Mouse (Mus musculus) kidney, embryonic 14.5 days (tissue): Measurements from ENCODE around the gene Gm21852. TPM values are rescaled to one million over a fixed set of nuclear protein-coding genes. Genes with fewer than 3 reads are reported as not detected.
"Not testable (repeated sequence)": the region's sequence is repeated elsewhere in the genome, so short reads cannot be mapped to it uniquely, and the experiment has no call there.

Source experiments
- ATAC-seq: fragments of 200-750 bp; cut with Nextera tagmentation; 2 replicates; pipeline ENCODE4 v1.8.0; 2017; ENCODE audit warnings: moderate number of reproducible peaks, mild to moderate bottlenecking, moderate TSS enrichment, moderate library complexity; ENCODE audit not compliant: low FRiP score, low TSS enrichment
- H3K27ac ChIP-seq: fragments of 300-500 bp; sonication (generic); 2 replicates; pipeline ENCODE4 v1.5.1; 2014; ENCODE audit warnings: low read depth, mild to moderate bottlenecking, low read length, moderate library complexity, mixed read lengths
- H3K27me3 ChIP-seq: fragments of 300-500 bp; sonication (generic); 2 replicates; pipeline ENCODE4 v1.6.1; 2014; ENCODE audit warnings: mild to moderate bottlenecking, low read length; ENCODE audit not compliant: control insufficient read depth, insufficient read depth
- H3K36me3 ChIP-seq: fragments of 300-500 bp; sonication (generic); 2 replicates; pipeline ENCODE4 v1.6.1; 2014; ENCODE audit warnings: low read length, mixed read lengths; ENCODE audit not compliant: control insufficient read depth, insufficient read depth
- H3K4me1 ChIP-seq: fragments of 300-500 bp; sonication (generic); 2 replicates; pipeline ENCODE4 v1.6.1; 2014; ENCODE audit warnings: low read length, mixed read lengths; ENCODE audit not compliant: control insufficient read depth, insufficient read depth
- H3K4me2 ChIP-seq: fragments of 300-500 bp; sonication (generic); replicated peaks from 2 replicates; pipeline ENCODE4 v1.6.1; 2014; ENCODE audit warnings: low read depth, mild to moderate bottlenecking, low read length
- H3K4me3 ChIP-seq: fragments of 300-500 bp; sonication (generic); 2 replicates; pipeline ENCODE4 v1.5.1; 2014; ENCODE audit warnings: mild to moderate bottlenecking, low read length
- H3K9ac ChIP-seq: fragments of 300-500 bp; sonication (generic); 2 replicates; pipeline ENCODE4 v1.6.1; 2014; ENCODE audit warnings: low read depth, mild to moderate bottlenecking, low read length, moderate library complexity
- H3K9me3 ChIP-seq: fragments of 300-500 bp; sonication (generic); 2 replicates; pipeline ENCODE4 v1.6.1; 2016; ENCODE audit warnings: low read length; ENCODE audit not compliant: control insufficient read depth
- WGBS: fragments of 180-500 bp; shearing (Covaris S2); extraction: QIAGEN DNeasy Blood & Tissue Kit; methylation state at CpG from one replicate; pipeline ENCODE4 v1.1.7; 2014; 5-methylcytosine and 5-hydroxymethylcytosine counted together
- microRNA-seq: library from miRNA; unstranded; fragments of <30 nt; microRNA quantifications from one replicate; pipeline ENCODE4, GENCODE M21; 2016
- polyA plus RNA-seq: library from polyadenylated mRNA; unstranded; fragments of >200 nt; fragmentation: Nextera tagmentation; extraction: Ambion mirVana; gene quantifications from 2 replicates; pipeline ENCODE4 v1.2.1, GENCODE M21; 2014

Gene Gm21852
- not detected in 2 replicates for polyA plus RNA-seq

DNA sequence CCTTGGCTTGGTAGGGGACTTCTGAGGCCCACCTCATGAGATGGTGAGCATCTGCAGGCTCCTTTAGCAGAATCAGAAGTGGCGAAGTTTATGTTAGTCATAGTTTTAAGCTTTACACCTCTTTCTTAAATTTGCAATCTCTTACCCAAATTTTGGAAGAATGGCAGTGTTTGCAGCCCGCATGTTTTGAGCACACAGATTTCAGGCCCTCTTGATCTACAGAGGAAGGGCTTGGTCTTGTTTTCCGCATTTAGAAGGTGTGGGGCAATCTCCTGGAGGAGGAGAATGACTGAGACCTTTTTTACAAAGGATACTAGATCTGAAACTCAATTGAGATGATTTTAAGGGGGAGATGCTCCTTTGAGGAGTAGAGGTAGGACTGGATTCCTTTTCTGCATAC lies at the start of gene Gm21852:
Gene Gm21852, minus strand, starts transcription at position 101 of the 400 bp plus-strand sequence.
- not testable (repeated sequence) for H3K4me2 ChIP-seq, H3K4me1 ChIP-seq, H3K9ac ChIP-seq, H3K9me3 ChIP-seq, H3K27me3 ChIP-seq, H3K4me3 ChIP-seq, ATAC-seq, H3K36me3 ChIP-seq, H3K27ac ChIP-seq
- WGBS = no CpG with 5 or more reads among the region's 3 CpGs

Small RNAs within 50 kb of the gene (microRNA-seq; reads per million reads assigned to microRNA genes)
- gene Gm27466 = not detected
- not detected for gene Gm28018

Other genes starting within 250 kb of the Gm21852 start
- not detected in 2 replicates for gene Gm21797, start 123.8 kb upstream of the Gm21852 start, polyA plus RNA-seq
- gene Gm20795, start 152.9 kb upstream of the Gm21852 start, polyA plus RNA-seq = not detected in 2 replicates